Mouse (Mus musculus): ENCODE measurements around the gene Tbc1d14. TPM values are rescaled to one million over a fixed set of nuclear protein-coding genes. Genes with fewer than 3 reads are reported as not detected.

The Tbc1d14 gene
- 44.5 TPM for polyA plus RNA-seq (2017; shearing (Covaris generic))

DNA sequence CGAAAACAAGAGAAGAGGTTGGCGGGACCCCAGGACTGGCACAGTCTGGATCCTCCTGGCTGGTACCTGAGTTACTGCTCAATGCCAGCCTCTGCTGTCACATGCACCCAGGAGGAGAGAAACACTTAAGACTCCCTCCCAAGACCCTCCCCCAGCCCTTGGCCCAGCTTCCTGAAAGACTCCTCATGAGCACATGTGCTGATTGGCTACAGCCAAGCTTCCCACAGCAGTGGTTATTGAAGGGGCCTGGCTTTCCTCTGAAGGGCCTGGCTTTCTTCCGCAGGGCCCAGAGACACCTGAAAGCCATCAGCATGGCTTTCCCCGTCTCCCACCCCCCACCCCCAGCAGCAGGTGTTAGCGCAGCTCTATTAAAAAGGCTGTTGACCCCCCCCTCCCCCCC is at the start of gene Tbc1d14:
Tbc1d14 (minus strand) TSS at position 101 of the 400 bp plus-strand sequence.

DNA sequence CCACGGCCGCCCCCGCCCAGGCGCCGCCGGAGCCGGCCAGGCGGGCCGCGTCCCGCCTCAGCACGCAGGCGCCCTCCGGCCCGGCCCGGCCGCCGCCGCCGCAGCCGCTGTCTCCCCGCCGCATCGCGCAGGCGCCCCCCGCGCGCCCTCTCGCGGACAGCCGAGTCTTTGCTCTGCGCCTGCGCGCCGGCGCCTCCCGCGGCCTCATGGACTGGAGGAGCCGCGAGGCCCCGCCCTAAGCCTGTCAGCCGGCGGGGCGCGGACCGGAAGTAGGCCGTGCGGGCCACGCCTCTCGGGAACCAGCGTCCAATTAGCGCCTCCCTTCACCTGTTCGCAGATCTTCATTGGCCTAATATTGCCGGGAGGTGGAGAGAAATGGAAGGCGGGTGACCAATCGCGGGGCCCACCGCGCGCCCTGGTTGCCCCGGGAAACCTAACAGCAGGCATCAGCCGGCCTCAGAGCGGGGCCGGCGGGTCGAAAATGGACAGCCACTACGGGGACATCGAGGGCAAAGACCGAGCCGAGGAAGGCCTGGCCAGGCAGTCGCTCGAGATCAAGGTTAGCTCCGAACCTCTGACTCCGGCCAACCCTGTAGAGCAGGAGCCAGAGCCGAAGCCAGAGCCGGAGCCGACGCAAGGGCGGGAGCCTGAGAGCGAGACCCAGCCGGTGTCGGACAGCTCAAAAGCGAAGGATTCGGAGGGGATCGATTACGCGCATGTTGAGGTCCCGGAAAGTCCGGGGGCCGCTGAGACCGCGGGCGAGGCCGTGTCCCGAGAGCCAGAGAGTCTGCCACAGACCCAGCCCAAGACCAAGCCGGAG is 108.7 kb downstream of the Tbc1d14 start, which contains the start of the genes Tada2b and Ccdc96:
Tada2b (minus strand) TSS at position 115 of the 820 bp plus-strand sequence.
Ccdc96 (plus strand) TSS at position 418 of the 820 bp plus-strand sequence.

DNA sequence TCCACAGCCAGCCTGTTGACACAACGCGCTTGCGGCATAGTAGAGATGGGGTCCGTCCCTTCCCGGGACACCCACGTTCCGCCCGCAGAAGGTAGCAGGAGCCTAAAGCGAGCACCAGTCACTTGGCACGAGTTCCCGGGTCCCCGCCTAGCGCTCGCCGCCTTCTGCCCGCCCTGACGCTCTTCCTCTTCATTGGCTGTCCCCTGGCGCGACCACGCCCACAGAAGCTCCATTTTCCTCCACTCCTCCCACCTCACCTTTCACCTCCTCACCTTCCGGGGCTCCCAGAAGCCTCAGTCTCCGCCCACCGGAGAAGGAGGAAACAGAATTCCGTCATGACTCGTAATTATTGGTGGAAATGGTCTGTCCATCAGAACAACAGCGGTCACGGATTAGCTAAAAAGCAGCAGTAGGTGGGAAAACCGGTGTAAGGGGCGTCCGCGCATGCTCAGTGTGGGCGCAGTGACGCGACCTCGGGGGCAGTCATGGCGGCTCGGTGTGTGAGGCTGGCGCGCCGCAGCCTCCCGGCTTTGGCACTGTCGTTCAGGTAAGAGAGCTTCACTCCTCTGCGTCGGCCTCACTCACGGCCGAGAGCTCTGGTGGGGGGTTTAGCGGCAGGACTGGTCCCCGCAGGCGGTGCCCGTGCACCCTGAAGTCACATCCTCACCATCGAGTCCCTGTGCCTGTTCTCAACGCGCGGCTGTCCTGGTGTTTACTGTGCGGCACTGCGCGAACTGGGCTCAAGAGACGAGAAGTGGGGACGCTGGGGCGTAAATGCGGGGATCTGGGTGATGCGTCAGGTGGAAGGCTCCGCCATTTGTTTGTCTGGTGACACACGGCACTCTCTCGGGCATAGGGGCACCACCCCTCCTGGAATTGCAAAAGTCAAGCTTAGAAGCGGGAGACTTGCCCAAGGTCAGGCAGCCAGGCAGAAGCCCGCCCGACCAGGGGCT is 128.1 kb downstream of the Tbc1d14 start, which contains the start of gene Grpel1:
Grpel1 (plus strand) TSS at position 290 of the 953 bp plus-strand sequence.

Other genes starting within 250 kb of the Tbc1d14 start
- gene Sorcs2, start 195.1 kb downstream of the Tbc1d14 start, polyA plus RNA-seq (2017; shearing (Covaris generic)), result not detected
- gene Grpel1, start 128.3 kb downstream of the Tbc1d14 start, polyA plus RNA-seq (2017; shearing (Covaris generic)), result 29.2 TPM
- 21.8 TPM for gene Tada2b, start 109.0 kb downstream of the Tbc1d14 start, polyA plus RNA-seq (2017; shearing (Covaris generic))
- gene Ccdc96, start 108.7 kb downstream of the Tbc1d14 start, polyA plus RNA-seq (2017; shearing (Covaris generic)), result 0.11 TPM
- gene D5Ertd579e, start 102.7 kb upstream of the Tbc1d14 start, polyA plus RNA-seq (2017; shearing (Covaris generic)), result 28.0 TPM
- 38.1 TPM for gene Bloc1s4, start 155.4 kb upstream of the Tbc1d14 start, polyA plus RNA-seq (2017; shearing (Covaris generic))
- 257 TPM for gene Mrfap1, start 203.5 kb upstream of the Tbc1d14 start, polyA plus RNA-seq (2017; shearing (Covaris generic))
- 8.7 TPM for gene Man2b2, start 237.4 kb upstream of the Tbc1d14 start, polyA plus RNA-seq (2017; shearing (Covaris generic))

Data from effector memory CD4-positive, alpha-beta T cell, adult 7 months (primary cell).